Mouse (Mus musculus) left cerebral cortex, adult 2 months (tissue): ENCODE results near the gene Stk32c. TPM values are rescaled to one million over a fixed set of nuclear protein-coding genes. Genes with fewer than 3 reads are reported as not detected.

Experiments
- DNase-seq, 2 experiments: peaks; one replicate each; pipeline ENCODE4 v3.0.0; 2021 to 2022; ENCODE audit warnings: low spot score in 2 of 2, mixed read lengths in 1 of 2; ENCODE audit errors: extremely low spot score in 1 of 2
- H3K27ac ChIP-seq: fragments of 200-600 bp; 2 replicates; pipeline ENCODE4 v1.8.1; 2022
- H3K4me3 ChIP-seq: fragments of 200-600 bp; 2 replicates; pipeline ENCODE4 v1.8.1; 2022
- CTCF ChIP-seq: fragments of 200-600 bp; IDR thresholded peaks from 2 replicates; pipeline ENCODE4 v1.8.1; 2022; ENCODE audit warnings: antibody characterized with exemption, mild to moderate bottlenecking, moderate library complexity
- intact Hi-C: fragments of 180-260 bp; cut with DNase I; formaldehyde crosslinking; loops from one replicate; pipeline ENCODE4 v1.15.1; 2025
- long read RNA-seq, 2 experiments: library from polyadenylated mRNA; stranded (forward); transcript quantifications; one replicate each; pipeline ENCODE4 v2.0.0; 2021; ENCODE audit warnings: borderline mapping rate in 2 of 2
- total RNA-seq, 2 experiments: library from RNA; stranded (reverse); gene quantifications; 2 replicates each; pipeline ENCODE4 v1.2.3; 2021

Gene Stk32c
- 100 to 1,000 TPM; 159 to 167 TPM for total RNA-seq
- long read RNA-seq, experiment 1, transcript Stk32c-201 (12 exons, 2,206 nt) = major isoform, 13 of 27 reads
- long read RNA-seq, experiment 1, partial matches to known transcripts = 0 of 27 reads
- long read RNA-seq, experiment 1, other reads (novel, unspliced or antisense) = 14 of 27 reads
- long read RNA-seq, experiment 2, partial matches to known transcripts = 0 of 8 reads
- long read RNA-seq, experiment 2, other reads (novel, unspliced or antisense) = 6 of 8 reads

DNA sequence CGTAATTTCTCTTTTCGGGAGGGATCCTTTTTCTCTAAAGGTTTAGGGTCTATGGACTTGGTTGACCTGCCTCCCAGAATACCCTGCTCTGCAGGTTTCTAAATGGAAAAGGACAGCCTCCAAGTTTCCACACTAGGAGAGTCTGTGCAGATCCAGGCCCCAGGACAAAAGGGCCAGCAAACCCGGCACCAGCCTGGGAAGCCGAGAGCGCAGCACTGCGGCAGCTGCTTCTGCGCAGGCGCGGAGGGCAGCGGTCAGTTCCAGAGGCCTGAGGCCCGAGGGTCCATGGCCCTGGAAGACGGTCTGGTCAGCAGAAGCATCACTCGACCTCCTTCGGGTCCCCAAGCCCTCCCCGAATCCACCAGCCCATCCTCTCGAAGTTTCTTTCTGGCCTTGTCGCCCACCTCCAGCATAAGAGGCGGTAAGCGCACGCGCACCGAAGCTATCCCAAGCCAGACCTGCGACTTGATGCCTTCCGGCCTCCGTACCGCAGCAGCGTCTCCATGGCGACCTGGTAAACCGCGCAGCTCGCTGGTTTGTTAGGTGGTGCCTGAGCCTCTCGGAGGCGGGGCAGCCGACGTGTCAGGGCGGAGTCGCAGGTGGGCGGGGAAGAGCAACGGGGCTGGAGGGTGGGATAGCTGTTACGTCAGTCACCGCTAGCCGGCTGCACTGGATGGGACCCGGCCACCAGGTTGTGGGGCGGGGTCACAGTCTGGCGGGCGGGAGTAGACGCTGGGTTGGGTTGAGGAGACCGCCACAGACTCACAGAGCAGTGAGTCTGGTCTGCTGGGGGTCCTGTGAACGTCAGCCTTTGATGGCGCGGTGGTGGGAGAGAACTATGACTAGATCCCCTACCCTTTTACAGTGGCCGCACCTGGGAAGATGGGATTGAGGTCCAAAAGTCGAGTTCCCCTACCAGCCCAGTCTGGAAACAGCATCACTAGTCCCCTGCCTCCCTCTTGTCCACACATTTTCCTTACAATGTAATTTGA is at the start of gene Stk32c, which contains the start of gene Lrrc27:
Stk32c (minus strand) TSS at position 554 of the 992 bp plus-strand sequence.
Lrrc27 (plus strand) TSS at position 235 of the 992 bp plus-strand sequence.
- intact Hi-C loops = no loop called here

DNA sequence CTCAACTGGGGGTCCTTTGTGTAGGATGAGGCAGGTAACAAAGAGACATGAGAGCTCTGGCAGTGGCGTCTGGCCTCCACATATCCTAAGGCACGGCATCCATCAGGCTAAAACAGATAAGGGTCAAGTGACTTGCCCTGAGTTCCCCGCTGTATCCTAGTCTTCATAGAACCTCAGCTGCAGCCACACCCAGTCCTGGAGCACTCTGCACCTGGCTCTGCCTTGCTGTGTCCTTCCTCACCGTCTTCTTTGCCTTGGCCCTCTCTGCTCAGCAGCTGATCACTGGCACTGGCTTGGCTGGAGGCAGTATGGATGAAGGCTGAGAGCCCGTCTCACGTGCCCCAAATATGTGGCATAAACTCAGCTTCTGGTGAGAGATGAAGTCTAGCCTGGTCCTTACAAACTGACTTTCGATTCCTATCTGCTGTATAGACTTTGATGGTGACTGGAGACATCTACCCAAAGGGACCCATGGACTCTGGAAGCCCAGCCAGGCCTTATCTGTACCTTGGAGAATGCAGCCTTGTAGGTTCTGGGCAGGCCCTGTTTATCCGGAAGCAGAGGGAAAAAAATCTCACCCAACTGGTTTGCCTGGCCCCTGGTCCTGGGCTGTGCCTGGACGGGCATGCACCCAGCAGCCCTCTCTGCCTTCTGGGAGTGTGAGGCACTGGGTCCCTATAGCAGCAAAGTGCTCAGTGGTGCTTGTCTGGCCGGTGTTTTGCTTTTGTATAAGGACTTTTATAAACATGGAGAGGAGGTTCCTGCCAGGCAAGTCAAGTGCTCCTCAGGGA is 44.8 kb upstream of the Stk32c start:
- intact Hi-C loops = no loop called here

More for the DNA sequence above, at the start of gene Stk32c, which contains the start of gene Lrrc27:
- peak within 1 kb of the TSS; percentile 98 for H3K27ac ChIP-seq
- DNase-seq = peak; percentile 98 to 99
- peak within 1 kb of the TSS; percentile 65 for H3K4me3 ChIP-seq
- TF ChIP-seq CTCF = no peak; the same call in 1 of the 2 replicates

DNA sequence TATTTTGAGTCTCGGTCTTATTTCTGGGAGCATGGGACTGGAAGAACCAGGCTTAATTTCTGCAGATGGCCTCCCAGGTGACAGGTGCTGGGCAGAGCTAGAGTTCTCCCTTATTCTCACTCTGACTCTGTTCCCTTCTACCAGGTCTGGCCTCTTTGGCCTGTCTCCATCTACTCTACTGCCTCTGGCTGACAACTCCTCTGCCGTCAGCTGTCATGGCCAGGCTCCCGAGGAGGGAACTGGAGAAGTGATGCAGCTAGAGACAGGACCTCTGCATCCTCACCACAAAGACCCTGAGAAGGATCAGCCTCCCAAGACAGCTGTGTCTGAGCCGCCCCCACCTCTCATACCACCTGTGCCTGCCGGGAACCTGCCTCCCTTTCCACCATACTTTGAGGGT is 41.5 kb upstream of the Stk32c start:
- no peak overlapping the region for H3K4me3 ChIP-seq
- TF ChIP-seq CTCF = no peak
- DNase-seq = no peak
- no peak overlapping the region for H3K27ac ChIP-seq
- intact Hi-C loops = no loop called here

More for the DNA sequence above, 44.8 kb upstream of the Stk32c start:
- DNase-seq = no peak
- TF ChIP-seq CTCF = no peak
- Histone ChIP-seq H3K27ac (no peak overlapping the region), H3K4me3 (no peak overlapping the region)

DNA sequence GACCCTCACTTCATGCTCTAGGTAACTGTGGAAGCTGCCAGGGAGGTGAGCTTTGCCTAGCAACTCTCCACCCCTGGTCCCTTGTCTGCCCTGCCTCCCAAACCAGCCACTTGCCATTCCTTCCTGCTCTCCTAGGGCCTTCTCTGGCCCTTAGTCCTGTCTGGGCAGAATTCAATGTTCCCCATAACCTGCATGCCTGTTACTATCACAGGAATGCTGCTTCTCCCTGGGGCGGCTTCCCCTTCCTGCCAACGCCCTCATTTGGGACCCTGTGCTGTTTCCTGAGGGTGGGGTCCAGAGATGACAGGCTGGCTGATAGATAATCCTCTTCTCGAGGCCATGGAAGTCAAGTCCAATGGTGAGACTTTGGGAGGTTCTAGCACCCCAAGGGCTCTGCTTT is 40.4 kb upstream of the Stk32c start:
- intact Hi-C loops = no loop called here
- TF ChIP-seq CTCF = no peak
- DNase-seq = no peak
- Histone ChIP-seq H3K4me3 (no peak overlapping the region), H3K27ac (peak overlapping the region; percentile 36; the same call in 1 of the 2 replicates)

DNA sequence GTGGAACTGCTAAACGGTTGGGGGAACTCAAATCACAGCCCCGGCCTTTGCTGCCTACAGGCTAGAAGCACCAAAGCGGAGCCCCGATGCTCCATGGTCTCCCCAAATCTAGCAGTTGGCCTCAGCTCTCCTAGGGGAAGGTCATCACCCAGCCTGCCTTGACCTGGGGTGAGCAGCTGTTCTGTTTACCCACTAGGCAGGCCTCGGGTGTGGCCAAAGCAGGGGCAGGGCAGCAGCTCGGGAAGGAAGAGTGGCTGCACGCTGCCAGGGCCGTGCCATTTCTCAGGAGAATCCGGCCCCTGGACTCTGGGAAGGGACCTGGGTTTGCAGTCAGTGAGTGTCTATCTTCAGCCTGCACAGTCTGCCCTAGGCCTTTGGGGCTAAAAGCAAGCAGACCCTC is 39.9 kb upstream of the Stk32c start:
- DNase-seq = no peak
- Histone ChIP-seq H3K27ac (peak overlapping the region; percentile 36; the same call in 1 of the 2 replicates), H3K4me3 (no peak overlapping the region)
- intact Hi-C loops = no loop called here
- no peak for TF ChIP-seq CTCF

DNA sequence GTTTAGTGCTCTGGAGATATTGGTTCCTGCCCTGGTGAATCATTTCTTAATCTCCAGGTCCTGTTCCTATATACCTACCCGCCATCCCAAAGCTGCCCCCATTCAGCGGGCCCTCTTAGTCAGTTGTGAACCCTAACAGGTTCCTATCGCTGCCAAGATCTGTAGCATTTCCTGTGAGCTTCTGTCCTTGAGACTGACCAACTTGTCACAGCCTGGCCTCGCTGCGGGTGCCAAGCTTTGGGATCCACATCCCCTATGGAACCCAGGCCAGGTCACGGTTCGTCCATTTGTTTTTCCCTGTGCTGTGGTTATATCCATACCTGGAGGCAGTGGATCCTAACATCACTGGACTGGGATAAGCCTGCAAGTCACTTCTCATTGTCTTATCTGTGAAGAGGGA is 39.5 kb upstream of the Stk32c start:
- Histone ChIP-seq H3K4me3 (no peak overlapping the region), H3K27ac (no peak overlapping the region; the same call in 1 of the 2 replicates)
- intact Hi-C loops = no loop called here
- no peak for DNase-seq
- no peak for TF ChIP-seq CTCF

DNA sequence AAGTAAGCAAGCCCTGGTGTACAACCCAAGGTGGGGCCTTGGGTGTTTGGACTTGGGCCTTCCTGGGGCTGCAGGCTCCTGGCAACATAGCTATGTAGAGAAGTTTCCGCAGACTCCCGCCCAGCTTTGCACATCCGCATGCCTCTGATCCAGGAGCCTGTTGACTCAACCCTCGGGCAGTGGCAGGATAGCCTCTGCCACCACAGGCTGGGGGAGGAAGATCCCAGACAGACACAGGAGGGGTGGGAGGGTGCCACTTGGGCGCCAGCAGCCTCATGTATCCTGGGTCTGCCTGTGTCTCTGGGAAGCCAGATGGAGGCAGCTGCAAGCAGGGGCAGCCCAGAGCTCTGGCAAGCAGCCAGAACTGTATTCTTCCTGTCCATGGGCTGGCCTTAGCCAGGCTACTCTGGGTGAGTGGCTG is 38.8 kb upstream of the Stk32c start:
- Histone ChIP-seq H3K27ac (peak overlapping the region; percentile 40), H3K4me3 (no peak overlapping the region)
- TF ChIP-seq CTCF = no peak
- DNase-seq = no peak
- intact Hi-C loops = no loop called here

DNA sequence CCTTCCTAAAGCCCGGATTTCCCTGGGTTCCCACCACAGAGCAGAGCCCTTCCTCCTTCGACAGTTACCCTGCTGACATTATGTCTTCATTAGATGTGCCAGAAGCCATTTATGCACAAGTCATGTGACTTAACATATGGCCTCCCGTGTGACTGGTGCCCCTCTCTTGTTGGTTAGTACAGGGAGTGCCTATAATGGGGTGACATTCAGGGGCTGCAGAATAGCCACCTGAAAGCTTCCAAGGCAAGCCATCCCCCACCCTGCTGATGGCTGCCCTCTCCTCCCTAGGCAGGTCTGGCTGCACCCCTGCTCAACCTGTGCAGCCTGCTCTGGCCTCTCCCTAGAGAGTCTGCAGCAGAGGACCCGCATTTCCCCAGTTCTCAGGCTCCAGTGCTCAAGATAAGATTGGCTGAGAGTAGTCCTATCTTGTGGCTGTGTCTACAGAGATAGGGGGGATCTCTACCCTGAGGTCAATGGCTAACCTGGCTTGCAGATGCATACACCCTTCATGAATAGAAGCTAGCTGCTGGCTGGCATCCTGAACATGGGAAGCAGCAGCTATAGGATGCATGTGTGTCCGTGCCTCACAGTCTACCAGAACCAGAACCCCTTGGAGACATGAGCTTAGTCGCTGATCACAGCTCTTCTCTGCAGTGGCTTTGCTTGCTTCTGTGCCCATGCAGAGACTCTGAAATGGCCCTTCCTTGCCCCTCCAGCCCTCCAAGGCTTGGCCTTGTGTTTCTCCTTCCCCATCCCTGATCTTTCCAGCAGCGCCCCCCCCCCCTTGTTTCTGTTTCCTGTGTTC is 36.5 kb upstream of the Stk32c start:
- DNase-seq = no peak
- intact Hi-C loops = loop anchor here (2.0 to 5.0 kb wide), 2 partner anchors 23 to 223 kb away; no protein-coding TSS in a partner anchor
- peak overlapping the region; percentile 88 for H3K4me3 ChIP-seq
- peak overlapping the region; percentile 90 for H3K27ac ChIP-seq
- TF ChIP-seq CTCF = no peak

DNA sequence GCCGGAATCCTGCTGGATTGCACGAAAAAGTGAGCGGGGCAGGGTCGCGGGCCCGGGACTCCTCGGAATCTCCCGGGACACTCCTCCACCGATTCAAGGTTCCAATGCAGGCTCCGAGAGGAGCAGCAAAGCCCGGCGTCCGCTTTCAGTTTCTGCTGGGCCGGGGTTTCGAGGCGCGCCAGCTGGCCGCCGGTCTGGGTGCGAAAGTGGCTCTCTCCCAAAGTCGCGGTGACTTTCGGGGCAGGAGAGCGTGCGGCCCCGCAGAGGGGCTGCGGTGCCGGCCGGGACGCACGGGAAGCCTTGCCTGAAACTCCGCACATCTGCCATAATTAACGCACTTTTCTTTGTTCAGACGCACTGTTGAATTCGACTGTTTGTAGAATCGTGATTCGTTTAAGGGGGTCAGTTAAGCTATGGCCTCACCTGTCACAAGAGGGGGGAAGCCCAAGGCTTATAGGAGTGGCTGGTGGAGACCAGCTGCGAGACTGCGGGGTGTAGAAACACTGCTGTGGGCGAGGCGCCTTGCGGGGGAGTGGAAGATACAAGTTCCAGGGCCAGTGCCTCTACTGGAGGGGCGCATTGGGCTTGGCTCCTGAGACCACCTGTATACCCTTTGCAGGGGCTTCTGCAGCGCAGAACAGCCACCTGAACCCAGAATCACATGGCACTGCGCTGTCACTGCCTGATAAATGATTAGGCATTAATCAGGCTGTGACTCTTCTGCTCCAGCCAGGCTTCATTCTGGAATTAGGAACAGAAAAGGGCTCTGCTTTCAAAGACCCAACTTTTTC is 35.7 kb upstream of the Stk32c start:
- H3K4me3 ChIP-seq = peak overlapping the region; percentile 88
- no peak for TF ChIP-seq CTCF
- H3K27ac ChIP-seq = peak overlapping the region; percentile 90
- no peak for DNase-seq
- intact Hi-C loops = loop anchor here (2.0 to 5.0 kb wide), 2 partner anchors 24 to 223 kb away; no protein-coding TSS in a partner anchor
